Mouse (Mus musculus) liver (tissue): ENCODE measurements at regions not wholly inside any gene's neighbourhood (a gene's known extent, or its start where the extent isn't known, plus 50 kb on each side); places are given as distances from the start of the nearest gene placed in this dataset.
"Not testable (repeated sequence)": the region's sequence is repeated elsewhere in the genome, so short reads cannot be mapped to it uniquely, and the experiment has no call there.

Experiments
- DNase-seq: peaks from one replicate; pipeline ENCODE4 v3.0.0-alpha.2; 2020; ENCODE audit warnings: mixed read lengths

DNA sequence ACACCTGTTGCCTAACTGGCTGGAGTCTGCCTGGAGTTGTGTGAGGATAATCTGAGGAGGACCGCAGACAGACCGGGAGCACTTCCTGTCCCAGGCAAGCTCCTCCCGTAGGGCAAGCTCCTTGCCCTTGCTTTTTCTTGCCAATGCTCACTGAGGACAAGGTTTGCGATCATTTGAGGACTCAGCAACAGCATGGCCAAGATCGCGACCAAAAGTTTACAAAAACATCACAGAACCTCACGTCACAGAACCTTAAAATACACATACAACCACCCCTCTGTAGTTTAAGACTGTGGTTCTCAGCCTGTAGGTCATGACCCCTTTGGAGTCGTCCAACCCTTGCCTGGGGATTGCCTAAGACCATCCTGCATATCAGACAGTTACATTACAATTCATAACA lies 383.7 kb upstream of the Arid1b start:
- DNase-seq, result no peak

DNA sequence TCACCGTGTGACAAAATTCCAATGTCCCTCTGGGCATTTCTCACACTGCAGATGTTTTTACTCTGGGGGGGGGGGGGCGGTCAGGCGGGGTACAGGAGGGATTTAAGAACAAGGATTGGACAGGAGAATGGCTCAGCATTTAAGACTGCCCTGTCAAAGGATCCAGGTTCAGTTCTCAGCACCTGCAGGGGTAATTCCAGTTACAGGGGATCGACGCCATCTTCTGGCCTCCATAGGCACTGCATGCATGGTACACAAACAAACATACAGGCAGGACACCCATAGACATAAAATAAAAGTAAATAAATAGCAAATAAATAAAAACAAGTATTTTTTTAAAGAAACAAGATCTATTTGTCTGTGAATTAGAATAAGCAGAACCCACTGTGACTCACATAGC lies 383.1 kb upstream of the Arid1b start:
- DNase-seq, result no peak

DNA sequence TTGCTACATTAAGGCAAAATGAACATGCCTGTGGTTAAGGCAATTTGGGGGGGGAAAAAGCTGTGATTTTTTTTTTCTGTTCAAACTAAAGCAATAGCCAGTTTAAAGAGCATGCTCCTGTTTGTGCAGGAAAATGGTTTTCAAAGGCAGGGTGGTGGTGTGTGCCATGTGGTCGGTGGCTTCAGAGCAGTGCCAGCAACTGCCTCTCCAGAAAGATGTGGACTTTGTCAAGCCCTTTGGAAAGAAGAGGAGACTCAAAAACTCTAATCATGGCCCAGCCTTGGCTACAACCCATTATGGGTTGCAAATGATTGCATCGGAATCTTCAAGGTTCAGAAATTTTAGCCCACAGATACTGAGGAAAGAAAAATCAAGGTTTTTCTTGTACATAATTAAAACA lies 382.4 kb upstream of the Arid1b start:
- no peak for DNase-seq

DNA sequence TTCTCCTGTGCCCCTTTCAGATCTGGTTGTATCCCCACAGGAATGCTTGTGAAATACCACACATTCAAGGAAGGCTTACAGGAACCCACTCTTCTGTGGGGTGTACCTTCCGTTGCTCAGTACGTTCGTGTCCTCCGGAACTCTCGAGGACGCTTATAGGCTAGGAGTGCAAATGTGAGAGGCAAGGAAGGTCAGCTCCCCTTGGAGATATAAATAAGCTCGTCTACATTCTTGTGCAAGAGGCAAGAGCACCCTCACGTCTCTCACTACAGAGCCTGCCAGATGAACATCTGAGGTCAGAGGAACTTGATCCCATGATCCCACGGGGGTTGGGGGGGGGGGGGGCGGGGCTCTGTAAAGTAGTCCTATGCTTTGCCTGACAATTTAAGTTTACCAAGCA lies 382.0 kb upstream of the Arid1b start:
- no peak for DNase-seq

DNA sequence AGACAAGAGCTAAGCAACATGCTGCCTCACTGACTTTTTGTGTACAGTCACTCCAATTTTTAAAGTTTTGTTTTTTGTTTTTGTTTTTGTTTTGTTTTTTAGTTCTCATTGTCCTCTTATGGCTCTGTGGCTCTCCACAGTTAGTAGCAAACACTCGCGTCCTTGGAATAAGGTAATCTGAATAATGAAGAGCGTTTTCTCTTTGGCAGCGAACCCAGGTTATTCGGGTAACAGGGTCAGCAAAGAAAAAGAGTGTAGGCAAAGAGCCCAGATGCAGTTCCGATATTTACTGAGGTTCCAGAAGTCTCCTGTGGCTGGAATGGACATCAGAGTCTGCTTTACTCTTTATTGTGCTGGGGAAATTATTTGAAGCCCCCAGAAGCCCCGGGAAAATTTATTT lies 381.4 kb upstream of the Arid1b start:
- DNase-seq, result no peak

DNA sequence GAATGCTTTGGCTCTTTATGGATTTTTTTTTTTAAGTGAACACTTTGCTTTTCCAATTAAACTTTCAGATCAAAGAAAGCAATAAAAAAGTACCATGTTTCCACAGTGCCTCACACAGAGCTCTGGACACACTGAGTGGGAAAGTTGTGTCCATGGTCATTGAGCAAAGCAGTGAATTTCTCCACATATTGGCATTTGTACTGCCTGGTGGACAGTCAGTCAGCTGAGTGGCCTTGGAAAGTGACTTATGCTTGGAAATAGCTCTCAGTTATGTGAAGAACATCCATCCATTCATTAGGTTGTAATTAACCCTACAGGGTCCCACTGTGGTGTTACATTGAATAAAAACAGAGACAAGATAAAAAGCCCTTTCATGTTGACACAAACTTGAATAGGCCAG lies 373.8 kb upstream of the Arid1b start:
- no peak for DNase-seq

DNA sequence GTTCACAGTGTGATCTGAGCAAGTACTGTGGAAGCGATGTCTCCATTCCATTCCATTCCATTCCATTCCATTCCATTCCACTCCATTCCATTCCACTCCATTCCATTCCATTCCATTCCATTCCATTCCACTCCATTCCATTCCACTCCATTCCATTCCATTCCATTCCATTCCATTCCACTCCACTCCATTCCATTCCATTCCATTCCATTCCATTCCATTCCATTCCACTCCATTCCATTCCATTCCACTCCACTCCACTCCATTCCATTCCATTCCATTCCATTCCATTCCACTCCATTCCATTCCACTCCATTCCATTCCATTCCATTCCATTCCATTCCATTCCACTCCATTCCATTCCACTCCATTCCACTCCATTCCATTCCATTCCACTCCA lies 368.0 kb upstream of the Arid1b start:
- DNase-seq, result not testable (repeated sequence)

DNA sequence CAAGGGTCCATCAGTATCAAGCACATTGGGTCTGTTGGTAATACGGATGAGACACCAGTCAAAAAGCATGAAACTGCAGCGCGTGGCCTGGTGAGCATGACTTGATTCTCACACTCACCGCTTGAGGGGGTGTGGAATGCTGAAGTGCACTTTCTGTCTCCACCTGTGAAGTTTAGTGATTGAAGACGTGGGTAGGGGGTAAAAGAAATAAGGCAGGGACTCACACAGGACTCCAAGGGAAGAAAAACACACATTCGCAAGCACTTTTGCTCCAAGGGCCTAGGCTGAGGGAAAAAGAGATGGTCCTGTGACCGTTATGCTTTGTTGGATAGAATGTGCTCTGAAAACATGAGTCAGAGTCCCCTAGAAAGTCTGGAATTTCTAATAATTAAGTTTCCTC lies 366.6 kb upstream of the Arid1b start:
- DNase-seq, result no peak

DNA sequence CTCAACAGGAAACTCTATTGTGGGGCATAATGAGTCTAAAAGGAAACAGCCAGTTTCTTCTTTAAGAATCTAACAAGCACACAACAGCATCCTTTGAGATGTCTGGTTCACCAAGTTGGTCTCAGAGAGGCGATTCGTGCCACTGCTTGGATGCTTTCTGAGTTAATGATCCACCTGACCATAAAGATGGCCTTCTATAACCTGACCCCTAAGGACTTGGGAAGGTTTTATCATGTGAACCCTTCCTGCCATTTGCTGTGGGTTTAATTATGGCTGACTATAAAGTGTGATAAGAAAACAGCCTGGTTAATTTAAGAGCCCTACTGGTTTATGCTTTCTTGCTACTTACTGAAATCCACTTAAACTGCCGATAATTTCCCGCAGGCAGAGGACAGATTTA lies 363.0 kb upstream of the Arid1b start:
- DNase-seq, result no peak

DNA sequence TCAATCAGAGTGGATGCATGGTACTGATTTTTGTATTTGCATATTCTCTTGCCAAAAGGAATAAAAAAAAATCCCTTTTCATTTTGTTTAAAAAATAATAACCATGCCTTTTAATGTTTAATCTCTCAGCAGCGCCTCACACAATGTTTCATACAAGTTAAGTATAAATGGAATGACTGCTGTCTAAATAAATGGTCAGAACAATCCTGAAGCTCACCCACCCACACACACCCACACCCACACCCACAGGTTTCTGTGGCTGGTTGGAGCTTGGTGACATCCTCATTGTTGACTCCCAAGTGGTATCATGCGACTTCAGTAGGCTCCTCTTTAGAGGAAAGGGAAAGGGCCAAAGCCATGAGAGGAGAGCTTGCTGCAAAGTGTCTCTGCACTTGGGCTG lies 361.6 kb upstream of the Arid1b start:
- DNase-seq, result no peak

DNA sequence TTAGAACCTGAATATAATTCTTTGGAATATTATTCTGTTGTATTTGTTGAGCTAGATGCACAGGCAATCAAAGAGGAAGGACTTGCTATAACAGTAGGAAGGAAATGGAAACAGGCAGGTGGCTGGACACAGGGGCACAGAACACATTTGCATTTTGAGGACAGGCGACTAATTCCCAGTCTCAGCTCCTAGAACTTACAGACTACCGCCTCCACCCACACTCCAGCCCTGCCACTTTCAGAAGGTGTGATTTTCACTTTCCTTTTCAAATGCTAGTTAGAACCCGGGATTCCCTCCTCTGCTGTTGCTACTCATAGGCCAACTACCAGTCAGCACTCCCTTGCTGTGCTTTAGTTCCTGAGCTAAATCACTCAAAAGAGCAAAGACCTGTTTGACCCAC lies 360.4 kb upstream of the Arid1b start:
- DNase-seq, result no peak

DNA sequence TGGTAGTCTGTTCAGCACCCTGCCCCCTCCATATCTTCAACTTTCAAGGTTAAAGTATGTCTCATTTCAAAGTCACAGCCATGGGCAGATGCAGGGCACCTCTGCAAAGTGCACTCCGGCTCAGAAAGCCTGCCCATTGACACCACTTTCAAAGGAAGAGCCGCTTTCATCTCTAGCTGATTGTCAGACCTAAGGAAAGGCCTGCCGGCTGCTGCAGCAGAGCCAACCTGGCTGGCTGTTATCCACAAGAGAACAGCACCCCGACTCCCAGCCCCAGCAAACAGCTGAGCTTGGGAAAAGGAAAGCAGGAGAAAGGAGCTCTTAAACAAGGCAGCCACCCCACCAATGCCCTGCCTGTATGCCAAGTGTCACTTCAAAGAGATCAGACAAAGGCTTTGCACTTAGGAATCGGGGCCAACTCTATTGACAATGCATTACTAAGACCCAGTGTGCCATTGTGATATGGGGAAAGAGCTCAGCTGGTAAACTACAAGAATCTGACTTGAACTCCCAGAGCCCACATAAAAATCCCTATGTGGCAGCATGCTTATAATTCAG lies 357.3 kb upstream of the Arid1b start:
- no peak for DNase-seq

DNA sequence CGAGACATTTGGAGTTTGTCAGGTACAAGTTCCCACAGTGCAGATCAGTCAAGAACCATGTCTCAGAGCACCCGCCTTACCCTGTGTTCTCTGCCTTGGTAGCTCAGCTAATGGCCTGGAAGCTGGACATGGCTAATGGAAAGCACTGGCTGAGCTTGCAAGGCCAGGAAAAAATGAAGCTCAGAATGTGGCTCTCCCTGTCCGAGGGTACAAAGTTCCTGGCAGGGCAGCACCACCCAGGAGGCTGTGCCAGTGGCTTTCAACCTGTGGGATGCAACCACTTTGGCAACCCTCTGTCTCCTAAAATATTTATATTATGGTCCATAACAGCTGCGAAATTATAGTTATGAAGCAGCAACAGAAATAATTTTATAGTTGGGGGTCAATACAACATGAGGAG lies 354.6 kb upstream of the Arid1b start:
- no peak for DNase-seq

DNA sequence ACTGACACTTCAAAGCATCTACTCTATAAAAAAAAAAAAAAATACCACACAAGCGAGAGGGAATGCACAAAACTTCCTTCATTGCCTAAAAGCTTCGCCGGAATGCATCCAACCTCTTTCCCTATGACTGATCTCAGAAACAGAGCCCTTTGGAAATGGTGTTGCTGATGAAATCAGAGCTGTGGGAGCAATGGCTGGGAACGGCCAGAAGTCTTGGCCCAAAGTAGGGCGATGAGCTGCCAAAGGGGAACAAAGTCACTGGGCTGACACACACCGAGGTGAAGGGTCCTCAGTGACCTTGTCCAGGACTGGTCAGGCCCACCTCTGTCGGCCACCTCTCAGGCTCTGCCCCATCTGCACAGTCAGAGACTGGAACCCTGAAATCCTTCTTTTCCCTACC lies 353.6 kb upstream of the Arid1b start:
- DNase-seq, result no peak

DNA sequence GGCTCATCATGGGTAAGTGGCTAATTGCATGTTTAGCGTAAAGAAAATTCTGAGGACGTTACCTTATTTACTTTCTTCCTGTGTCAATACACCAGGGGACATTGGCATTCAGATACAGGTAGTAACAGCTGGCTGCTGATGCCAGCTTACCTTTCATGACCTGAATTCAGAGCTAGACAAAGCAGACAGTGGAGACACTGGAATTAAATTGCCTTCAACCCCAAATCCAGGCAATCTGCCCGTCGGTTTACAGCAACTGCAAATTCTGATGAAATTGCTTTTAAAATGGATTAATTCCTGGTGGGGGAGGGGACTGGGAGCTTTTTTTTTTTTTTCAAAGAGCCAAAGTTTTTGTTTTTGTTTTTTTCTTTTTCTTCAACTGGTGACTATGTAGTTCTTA lies 353.0 kb upstream of the Arid1b start:
- no peak for DNase-seq

DNA sequence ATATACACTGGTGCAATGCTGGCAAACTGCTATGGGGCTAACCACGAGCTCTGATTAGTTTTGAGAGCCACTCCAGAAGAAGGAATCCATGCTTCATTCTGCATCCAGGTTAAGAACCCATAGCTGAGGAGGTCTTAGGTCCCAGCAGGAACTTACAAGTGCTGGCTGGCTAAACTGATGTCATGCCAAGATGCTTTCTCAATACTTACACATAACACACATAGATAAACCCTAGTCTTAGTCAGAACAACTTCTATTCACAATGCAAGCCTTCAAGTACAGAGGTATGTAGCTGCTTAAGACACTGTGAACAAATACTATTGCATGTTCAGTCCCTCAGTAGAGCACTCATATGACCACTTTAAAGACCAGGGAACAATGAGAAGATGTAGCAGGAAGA lies 352.1 kb upstream of the Arid1b start:
- no peak for DNase-seq

DNA sequence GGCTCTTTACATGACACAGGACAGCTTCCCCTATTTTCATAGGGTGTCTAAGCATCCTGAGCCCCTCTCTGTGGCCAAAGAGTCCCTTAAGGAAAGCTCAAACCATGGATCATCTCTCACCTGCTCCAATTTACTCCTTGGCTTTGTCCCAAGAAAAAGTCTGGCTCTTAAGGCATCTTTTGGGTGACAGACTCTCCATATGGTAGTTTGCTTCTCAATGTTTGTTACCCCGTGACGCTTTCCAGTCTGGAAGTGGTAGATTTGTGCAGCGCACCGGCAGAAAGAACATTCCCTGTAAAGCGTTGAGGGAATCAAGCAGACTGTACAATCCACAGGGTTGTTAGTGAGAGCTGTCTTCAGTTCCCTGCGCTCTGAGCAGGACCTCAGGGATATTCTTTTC lies 350.8 kb upstream of the Arid1b start:
- no peak for DNase-seq

DNA sequence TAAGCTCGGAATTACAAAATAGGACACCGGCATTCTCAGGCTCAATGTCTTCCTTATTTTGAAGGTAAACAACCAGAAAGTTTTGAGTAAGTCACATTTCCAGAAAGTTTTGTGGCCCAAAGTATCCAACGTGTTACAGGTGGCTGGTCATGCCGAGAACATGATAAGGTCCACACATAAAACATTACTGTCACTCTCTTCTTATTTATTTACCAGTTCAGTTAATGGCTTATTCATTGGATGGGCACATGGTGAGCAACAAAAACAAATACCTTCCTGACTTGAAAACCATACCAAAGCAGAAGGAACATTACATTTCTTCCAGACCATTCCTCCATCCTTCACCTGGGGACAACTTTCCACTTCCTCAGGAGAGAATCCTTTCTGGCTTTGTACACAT lies 345.5 kb upstream of the Arid1b start:
- no peak for DNase-seq

DNA sequence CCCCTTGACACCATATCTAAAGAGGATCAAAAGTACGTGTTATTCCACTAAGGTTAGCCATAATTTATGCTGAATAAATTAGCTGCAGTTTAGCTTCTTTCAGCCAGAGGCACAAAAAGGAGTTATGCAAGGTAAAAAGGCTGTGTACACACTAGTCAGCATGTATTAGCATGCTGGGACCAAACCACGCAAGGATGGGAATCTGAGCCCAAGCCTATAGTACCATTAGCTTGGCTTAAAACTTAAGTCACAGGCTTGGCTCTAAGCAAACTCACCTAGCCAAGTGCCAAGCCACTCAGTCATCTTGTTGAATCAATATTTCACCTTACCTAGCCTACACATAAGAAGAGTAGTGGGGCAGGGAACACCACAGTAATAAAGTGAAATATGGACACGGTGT lies 339.9 kb upstream of the Arid1b start:
- DNase-seq, result no peak

DNA sequence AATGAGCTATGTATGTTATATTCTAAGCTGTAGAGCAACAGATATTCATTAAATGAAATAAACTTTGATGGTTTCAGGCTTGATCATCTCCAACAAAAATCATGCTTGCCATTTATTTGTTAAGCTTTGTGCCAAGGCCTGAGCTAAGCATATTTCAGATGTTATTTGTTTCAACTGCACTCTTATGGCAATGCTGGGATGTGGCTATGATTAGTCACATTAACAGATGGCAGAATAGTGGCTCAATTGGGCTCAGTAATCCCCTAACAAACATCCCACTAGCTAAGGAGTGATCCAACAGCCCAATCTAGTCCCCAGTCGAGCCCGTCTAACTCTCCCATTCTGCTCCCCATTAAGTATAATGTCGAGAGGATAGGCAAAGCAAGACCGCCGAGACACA lies 332.1 kb upstream of the Arid1b start:
- DNase-seq, result no peak

DNA sequence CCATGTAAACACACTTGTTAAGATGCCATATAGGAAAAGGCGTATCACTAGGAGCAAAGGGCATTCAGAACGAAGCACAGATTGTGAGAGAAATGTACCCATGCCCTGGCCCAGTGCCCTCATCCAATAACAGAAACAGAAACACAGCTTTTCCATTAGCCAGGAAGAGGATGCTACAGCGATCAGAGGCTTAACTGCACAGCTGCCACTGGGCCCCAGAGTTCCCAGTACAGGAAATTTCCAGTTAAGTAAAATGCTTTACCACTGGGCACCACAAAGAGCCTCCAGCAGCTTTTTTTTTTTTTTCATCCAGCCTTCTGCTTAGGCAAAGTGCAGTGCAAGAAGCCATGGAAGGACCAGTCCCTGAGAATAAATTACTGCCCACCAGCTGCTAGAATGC lies 325.6 kb upstream of the Arid1b start:
- DNase-seq, result no peak

DNA sequence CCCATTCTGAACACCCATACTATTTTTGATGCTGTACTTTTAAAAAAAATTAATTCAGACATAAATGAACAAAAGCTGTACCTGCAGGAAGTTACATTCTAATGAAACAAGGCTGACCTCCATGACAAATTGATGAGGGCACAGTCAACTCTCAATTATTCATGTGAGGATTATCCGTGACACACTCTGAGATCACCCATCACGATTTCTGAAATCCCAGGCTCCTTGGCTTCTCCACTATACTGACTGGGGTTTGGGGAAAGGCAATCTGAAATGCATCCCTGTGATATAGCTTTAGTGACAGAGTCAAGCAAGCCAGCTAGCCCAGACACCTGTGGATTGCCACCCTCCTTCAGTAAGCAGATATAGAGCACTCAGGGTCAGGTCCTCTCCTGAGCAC lies 320.9 kb upstream of the Arid1b start:
- DNase-seq, result no peak

DNA sequence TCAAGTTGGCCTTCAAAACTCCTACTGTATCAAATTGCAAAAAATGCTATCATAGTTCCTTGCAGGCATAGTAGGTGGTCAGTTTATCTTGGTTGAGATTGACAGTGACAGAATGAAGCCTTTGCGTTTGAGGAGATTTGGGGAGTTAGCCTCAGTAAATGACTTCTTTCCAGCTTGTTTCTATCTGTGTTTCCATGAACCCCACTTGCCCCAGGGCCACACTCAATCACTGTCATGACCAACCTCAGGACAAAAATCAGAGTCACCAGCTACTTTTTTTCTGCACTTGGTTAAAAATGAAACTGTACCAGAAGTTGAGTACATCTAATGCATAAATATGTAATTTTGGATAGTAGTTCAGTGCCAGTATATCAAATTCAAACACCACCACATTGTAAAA lies 287.7 kb upstream of the Arid1b start:
- DNase-seq, result no peak

DNA sequence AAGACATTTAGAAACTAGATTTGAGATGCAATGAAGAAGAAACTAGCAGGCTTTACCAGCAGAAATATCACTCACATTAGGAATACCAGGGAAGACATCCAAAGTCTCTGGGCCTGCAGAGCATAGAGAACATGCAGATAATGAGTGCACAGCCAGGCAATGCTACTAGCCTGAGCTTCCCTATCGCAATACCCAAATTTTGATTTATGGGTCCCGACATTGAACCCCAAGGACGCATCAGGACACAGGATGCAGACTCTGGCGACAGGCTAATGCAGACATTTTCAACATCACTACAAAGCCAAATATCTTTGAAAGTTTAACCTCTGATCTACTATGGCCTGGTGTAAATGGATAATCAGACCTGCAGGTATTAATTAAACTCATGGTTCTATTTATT lies 273.1 kb upstream of the Arid1b start:
- DNase-seq, result no peak

DNA sequence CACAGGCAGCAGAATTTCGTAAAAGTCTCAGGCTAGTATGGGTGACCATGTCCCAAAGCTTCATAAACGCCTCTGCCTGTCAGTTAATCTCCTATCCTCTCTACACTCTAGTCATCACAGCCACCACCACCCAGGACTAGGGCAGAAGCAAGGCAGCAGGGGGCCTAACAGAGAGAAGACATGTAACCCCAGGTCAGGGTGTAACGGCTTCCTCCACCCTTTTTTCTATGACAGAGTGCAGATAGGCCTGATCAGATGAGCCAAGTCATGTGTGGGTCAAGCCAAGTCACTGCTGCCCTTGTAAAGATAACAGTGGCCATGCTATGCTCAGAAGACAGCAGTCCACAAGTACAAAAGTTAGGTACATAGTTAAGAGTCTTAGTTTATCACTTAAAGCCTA lies 270.1 kb upstream of the Arid1b start:
- no peak for DNase-seq

DNA sequence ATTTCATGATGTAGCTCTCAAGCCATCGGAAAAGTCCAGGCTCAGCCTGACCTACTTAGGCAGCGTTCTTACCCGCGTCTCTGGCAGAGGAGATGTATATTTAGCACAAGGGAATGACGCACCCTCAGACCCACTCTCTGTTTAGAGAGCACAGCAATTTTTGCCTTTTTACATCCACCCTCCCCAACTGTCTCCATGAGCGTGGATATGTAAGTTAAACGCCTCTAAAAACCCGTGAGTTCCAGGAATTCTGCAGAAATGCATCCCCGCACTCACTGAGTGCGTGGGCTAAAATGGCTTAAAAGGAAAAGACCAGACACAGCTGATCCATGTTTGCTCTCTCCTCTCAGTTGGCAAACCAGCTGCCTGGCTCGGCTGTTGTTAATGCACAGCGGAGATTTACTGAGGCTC lies 267.8 kb upstream of the Arid1b start:
- no peak for DNase-seq
